Mouse (Mus musculus): ENCODE results near the gene Rho. TPM values are rescaled to one million over a fixed set of nuclear protein-coding genes. Genes with fewer than 3 reads are reported as not detected.

The Rho gene
- polyA plus RNA-seq (2016; fragmentation: Nextera tagmentation; extraction: Ambion mirVana), result 0.69 and 1.1 TPM in 2 replicates

DNA sequence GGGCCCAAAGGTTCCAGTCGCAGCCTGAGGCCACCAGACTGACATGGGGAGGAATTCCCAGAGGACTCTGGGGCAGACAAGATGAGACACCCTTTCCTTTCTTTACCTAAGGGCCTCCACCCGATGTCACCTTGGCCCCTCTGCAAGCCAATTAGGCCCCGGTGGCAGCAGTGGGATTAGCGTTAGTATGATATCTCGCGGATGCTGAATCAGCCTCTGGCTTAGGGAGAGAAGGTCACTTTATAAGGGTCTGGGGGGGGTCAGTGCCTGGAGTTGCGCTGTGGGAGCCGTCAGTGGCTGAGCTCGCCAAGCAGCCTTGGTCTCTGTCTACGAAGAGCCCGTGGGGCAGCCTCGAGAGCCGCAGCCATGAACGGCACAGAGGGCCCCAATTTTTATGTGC lies at the start of gene Rho:
Gene Rho, plus strand, starts transcription at position 110 of the 400 bp plus-strand sequence.
- no peak within 1 kb of the TSS for H3K4me2 ChIP-seq (replicated peaks)
- H3K4me1 ChIP-seq, result peaks cover 13% of the 10 kb centered on the region; the same call in 1 of the 2 replicates
- no peak within 1 kb of the TSS for H3K4me3 ChIP-seq
- H3K9me3 ChIP-seq, result no peaks in the 10 kb centered on the region
- no peaks in the 10 kb centered on the region for H3K36me3 ChIP-seq
- ATAC-seq (ENCODE audit: low FRiP score, low read depth), result no peak
- H3K27me3 ChIP-seq (replicated peaks), result no peaks in the 10 kb centered on the region
- no peak within 1 kb of the TSS for H3K27ac ChIP-seq
- WGBS, result 92% methylated on average over 14 of the region's 14 CpGs
- no peak within 1 kb of the TSS for H3K9ac ChIP-seq

DNA sequence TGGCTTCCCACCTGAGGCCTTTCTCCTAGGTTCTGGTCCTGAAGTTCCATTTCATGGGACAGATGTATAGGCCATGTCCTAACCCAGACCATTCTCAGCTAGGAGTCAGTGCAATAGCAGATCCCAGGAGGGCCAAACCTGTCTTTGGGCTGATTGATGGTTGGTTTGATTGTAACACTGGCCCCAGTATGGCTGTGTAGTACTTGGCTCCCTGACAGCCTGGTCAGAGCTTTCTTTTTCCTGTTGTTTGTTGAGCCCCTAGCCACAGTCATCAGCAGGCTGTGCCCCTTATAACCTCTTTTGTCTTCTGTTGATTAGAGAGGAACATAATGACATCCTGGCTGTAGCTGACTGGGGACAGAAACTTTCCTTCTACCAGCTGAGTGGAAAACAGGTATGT lies 47.5 kb upstream of the Rho start:
- Histone ChIP-seq H3K36me3 (peaks cover 46% of the 10 kb centered on the region), H3K27me3 (replicated peaks) (no peaks in the 10 kb centered on the region), H3K9ac (no peak overlapping the region), H3K9me3 (0 out of 2 replicates have a peak, but pooled peaks cover 4% of the 10 kb centered on the region), H3K27ac (no peak overlapping the region), H3K4me3 (no peak overlapping the region), H3K4me1 (no peaks in the 10 kb centered on the region), H3K4me2 (replicated peaks) (no peak overlapping the region)
- no peak for ATAC-seq (ENCODE audit: low FRiP score, low read depth)

DNA sequence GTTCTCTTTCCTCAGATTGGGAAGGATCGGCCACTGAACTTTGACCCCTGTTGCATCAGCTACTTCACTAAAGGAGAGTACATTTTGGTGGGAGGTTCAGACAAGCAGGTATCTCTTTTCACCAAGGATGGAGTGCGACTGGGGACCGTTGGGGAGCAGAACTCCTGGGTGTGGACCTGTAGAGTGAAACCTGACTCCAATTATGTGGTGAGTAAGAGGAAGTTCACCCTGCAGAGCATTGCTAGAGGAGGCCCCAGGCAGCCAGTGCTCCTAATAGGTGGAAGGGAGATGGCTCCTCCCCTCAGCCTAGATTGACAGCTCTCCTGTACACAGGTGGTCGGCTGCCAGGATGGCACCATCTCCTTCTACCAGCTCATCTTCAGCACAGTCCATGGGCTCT lies 44.7 kb upstream of the Rho start:
- peaks cover 10% of the 10 kb centered on the region for H3K4me1 ChIP-seq
- no peak overlapping the region for H3K4me3 ChIP-seq
- H3K27me3 ChIP-seq (replicated peaks), result no peaks in the 10 kb centered on the region
- ATAC-seq (ENCODE audit: low FRiP score, low read depth), result no peak
- H3K4me2 ChIP-seq (replicated peaks), result no peak overlapping the region
- H3K36me3 ChIP-seq, result peaks cover 38% of the 10 kb centered on the region
- H3K9me3 ChIP-seq, result 0 out of 2 replicates have a peak, but pooled peaks cover 4% of the 10 kb centered on the region
- no peak overlapping the region for H3K27ac ChIP-seq
- WGBS, result 73% methylated on average over 4 of the region's 4 CpGs
- H3K9ac ChIP-seq, result no peak overlapping the region

DNA sequence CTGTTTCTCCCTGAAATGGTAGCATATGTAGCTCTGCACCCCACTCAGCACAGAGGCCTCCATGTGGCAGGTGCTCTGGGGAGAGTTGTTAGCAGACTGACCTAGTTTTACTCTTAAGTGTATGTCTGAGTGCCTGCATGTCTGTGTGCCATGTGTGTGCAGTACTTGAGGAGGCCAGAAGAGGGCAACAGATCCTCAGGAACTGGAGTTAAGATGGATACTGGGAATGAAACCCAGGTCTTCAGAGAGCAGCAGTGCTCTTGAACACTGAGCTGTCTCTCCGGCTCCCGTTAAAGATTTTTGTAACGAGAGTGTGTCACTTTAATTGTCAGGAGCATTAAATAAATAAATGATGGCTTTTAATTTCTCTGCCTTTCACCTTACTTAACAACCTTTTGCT lies 43.3 kb upstream of the Rho start:
- 98% methylated on average over 3 of the region's 3 CpGs for WGBS
- Histone ChIP-seq H3K4me2 (replicated peaks) (no peak overlapping the region), H3K9ac (no peak overlapping the region), H3K4me3 (no peak overlapping the region), H3K36me3 (peaks cover 42% of the 10 kb centered on the region), H3K27ac (no peak overlapping the region), H3K9me3 (0 out of 2 replicates have a peak, but pooled peaks cover 4% of the 10 kb centered on the region), H3K27me3 (replicated peaks) (no peaks in the 10 kb centered on the region), H3K4me1 (peaks cover 17% of the 10 kb centered on the region)
- no peak for ATAC-seq (ENCODE audit: low FRiP score, low read depth)

DNA sequence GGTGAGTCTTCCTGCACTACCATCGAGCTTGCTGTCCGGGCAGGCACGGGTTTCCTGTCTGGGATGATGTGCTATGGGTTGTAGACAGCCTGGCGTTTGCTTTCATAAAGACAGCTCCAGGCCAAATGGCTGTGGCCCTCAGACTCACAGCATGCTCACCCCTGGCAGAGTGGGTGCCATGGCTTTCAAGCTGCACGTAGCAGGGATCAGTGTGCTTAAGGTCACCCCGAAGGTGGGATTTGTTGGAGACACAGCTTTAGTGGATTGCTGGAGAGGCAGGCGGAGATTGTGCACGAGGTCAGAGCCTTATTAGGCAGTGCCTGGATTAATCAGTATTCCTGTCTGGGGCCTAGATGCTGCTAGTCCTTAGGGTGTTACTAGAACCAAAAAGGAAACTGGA lies 40.9 kb upstream of the Rho start:
- WGBS, result 90% methylated on average over 8 of the region's 8 CpGs
- Histone ChIP-seq H3K27me3 (replicated peaks) (no peaks in the 10 kb centered on the region), H3K4me1 (peaks cover 17% of the 10 kb centered on the region), H3K4me2 (replicated peaks) (no peak overlapping the region), H3K9me3 (0 out of 2 replicates have a peak, but pooled peaks cover 4% of the 10 kb centered on the region), H3K36me3 (peaks cover 36% of the 10 kb centered on the region), H3K9ac (no peak overlapping the region), H3K27ac (no peak overlapping the region), H3K4me3 (no peak overlapping the region)
- ATAC-seq (ENCODE audit: low FRiP score, low read depth), result no peak

DNA sequence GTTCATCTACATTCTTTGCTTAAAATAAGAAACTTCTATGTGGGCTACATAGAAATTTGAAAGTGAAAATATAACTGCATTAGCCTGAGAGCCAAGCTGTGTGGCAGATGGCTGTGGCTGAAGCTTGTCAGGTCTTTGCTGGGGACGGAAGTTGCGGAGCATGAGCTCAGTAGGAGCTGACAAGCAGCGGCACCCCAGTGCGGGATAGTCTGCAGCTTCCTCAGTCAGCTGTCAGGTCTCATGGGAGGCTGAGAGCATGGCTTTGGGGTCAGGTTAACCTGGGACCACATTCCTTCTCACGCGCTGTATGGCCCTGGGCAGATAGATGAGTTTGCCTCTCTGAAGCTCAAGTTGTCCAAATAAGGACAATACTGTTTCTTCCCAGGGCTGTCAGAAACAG lies 40.5 kb upstream of the Rho start:
- H3K27me3 ChIP-seq (replicated peaks), result no peaks in the 10 kb centered on the region
- no peak for ATAC-seq (ENCODE audit: low FRiP score, low read depth)
- H3K4me2 ChIP-seq (replicated peaks), result no peak overlapping the region
- peaks cover 32% of the 10 kb centered on the region for H3K36me3 ChIP-seq
- H3K27ac ChIP-seq, result no peak overlapping the region
- no peak overlapping the region for H3K4me3 ChIP-seq
- WGBS, result 74% methylated on average over 6 of the region's 6 CpGs
- no peak overlapping the region for H3K9ac ChIP-seq
- 0 out of 2 replicates have a peak, but pooled peaks cover 4% of the 10 kb centered on the region for H3K9me3 ChIP-seq
- peaks cover 17% of the 10 kb centered on the region for H3K4me1 ChIP-seq

DNA sequence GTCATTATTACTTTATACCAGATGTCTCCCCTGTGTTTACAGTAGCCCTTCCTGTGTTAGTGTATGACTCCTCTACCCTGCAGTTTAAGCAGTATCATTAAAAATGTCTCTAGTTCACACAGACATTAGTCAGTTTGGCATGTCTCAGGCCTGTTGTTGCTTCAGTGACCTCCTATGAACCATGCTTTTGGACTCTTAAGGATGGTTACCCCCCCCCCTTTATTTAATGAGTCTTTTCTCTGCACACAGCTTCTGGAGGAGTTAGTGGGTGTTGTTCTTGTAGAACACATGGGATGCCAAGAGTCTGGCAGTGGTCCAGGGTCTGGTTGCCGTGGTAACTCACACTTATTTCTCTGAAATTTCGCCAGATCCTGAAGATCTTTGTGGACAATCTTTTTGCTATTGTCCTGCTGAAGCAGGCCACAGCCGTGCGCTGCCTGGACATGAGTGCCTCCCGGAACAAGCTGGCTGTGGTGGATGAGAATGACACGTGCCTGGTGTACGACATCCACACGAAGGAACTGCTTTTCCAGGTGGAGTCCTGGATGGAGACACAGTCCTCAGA lies 40.0 kb upstream of the Rho start:
- no peak overlapping the region for H3K9ac ChIP-seq
- 49% methylated on average over 8 of the region's 8 CpGs for WGBS
- ATAC-seq (ENCODE audit: low FRiP score, low read depth), result peak; percentile 56; the same call in 1 of the 2 replicates
- no peak overlapping the region for H3K4me2 ChIP-seq (replicated peaks)
- no peak overlapping the region for H3K27ac ChIP-seq
- no peak overlapping the region for H3K4me3 ChIP-seq
- H3K27me3 ChIP-seq (replicated peaks), result no peaks in the 10 kb centered on the region
- H3K9me3 ChIP-seq, result 0 out of 2 replicates have a peak, but pooled peaks cover 4% of the 10 kb centered on the region
- peaks cover 17% of the 10 kb centered on the region for H3K4me1 ChIP-seq
- H3K36me3 ChIP-seq, result peaks cover 32% of the 10 kb centered on the region

DNA sequence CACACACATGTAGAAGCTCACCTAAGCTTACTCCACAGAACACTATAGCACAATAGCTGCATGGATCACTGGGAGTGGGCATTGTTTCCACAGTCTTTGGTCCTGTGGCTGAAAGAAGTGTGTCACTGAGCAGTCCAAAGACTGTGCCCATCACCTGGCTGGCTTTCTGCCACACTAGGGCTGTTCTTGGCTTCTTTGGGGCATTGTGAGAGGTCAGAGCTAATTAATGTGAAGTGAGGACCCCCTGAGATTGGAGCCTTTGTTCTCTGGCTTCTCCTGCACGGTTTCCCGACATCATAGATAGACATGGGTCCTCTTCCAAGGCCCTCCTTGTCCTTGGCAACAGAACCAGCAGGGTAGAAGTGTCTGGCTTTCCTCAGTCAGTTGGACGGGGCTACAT lies 39.2 kb upstream of the Rho start:
- Histone ChIP-seq H3K4me2 (replicated peaks) (no peak overlapping the region), H3K27ac (no peak overlapping the region), H3K9ac (no peak overlapping the region), H3K4me1 (peaks cover 17% of the 10 kb centered on the region), H3K27me3 (replicated peaks) (no peaks in the 10 kb centered on the region), H3K4me3 (no peak overlapping the region), H3K9me3 (0 out of 2 replicates have a peak, but pooled peaks cover 4% of the 10 kb centered on the region), H3K36me3 (peaks cover 25% of the 10 kb centered on the region)
- no peak for ATAC-seq (ENCODE audit: low FRiP score, low read depth)
- WGBS, result 77% methylated on average over 3 of the region's 3 CpGs

DNA sequence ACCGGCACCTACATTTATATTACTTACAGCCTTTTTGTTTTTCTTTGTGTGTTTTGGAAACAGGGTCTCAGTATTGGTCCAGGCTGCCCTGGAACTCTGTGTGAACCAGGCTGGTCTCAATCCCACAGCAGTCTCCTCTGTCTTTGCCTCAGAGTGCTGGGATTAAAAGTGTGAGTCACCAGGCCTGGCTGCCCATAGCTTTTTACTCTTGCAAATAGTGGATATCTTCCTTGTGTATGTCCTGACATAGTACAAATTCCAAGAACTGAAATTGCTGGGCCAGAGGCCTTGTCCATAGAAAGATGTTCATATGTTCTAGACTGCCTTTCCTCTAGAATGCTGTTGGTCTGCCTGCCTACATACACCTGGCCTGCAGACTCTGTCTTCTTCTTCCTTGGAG lies 35.2 kb upstream of the Rho start:
- Histone ChIP-seq H3K9me3 (no peaks in the 10 kb centered on the region), H3K27me3 (replicated peaks) (no peaks in the 10 kb centered on the region), H3K27ac (no peak overlapping the region), H3K4me1 (peaks cover 13% of the 10 kb centered on the region), H3K4me2 (replicated peaks) (no peak overlapping the region), H3K4me3 (no peak overlapping the region), H3K9ac (no peak overlapping the region), H3K36me3 (peaks cover 8% of the 10 kb centered on the region; the same call in 1 of the 2 replicates)
- WGBS, result 34% methylated on average over 1 of the region's 1 CpGs
- no peak for ATAC-seq (ENCODE audit: low FRiP score, low read depth)

DNA sequence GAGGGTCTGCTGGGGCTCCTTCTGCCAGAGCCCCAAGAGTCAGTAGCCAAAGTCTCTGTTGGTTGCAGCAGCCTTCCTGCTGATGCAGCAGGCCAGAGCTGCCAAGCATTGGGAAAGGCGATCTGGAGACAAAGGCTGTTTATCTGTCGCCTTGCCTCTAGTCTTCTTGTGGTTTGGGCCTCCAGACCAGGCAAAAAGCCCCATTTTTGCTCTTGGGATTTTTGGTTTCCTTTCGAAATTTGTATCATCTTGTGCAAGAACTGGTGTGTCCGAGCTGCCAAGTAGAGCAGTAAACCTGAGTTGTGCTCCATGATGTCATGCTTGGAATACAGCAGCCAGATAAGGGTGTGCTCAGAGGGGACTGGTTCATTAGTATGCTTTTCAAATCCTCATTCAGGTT lies 34.4 kb upstream of the Rho start:
- H3K9ac ChIP-seq, result no peak overlapping the region
- WGBS, result 82% methylated on average over 4 of the region's 4 CpGs
- H3K4me3 ChIP-seq, result no peak overlapping the region
- no peak for ATAC-seq (ENCODE audit: low FRiP score, low read depth)
- H3K27ac ChIP-seq, result no peak overlapping the region
- H3K4me1 ChIP-seq, result peaks cover 9% of the 10 kb centered on the region; the same call in 1 of the 2 replicates
- peaks cover 8% of the 10 kb centered on the region; the same call in 1 of the 2 replicates for H3K36me3 ChIP-seq
- no peaks in the 10 kb centered on the region for H3K27me3 ChIP-seq (replicated peaks)
- no peak overlapping the region for H3K4me2 ChIP-seq (replicated peaks)
- H3K9me3 ChIP-seq, result no peaks in the 10 kb centered on the region

DNA sequence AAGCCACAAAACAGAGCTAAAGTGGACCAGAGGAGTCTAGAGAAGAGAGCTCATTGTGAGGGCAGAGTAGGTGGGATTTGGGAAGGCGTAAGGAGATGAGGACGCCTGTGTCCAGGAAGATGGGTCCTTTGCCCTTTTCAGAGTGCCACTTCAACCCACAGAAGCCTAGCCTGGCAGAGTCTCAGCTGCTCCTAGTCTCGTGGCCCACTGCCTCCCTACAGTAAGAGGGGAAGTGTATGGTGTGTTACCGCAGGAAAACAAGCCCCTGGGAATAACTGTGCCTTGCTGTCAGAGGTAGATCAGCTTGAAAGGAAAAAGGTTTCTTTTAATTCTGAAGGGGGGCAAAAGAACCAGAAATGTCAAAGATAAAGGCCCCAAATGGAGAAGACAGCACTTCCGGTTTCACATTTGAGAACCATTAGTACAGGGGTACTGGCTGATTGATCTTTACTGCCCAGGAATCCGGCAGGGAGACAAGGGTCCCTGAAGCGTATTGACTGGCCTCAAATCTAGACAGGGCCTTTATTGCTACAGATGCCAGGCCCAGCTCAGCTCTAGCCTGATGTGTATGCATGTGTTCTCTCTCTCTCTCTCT lies 33.5 kb upstream of the Rho start:
- Histone ChIP-seq H3K27ac (no peak overlapping the region), H3K9ac (no peak overlapping the region), H3K36me3 (peaks cover 10% of the 10 kb centered on the region; the same call in 1 of the 2 replicates), H3K9me3 (no peaks in the 10 kb centered on the region), H3K4me3 (no peak overlapping the region), H3K27me3 (replicated peaks) (no peaks in the 10 kb centered on the region), H3K4me2 (replicated peaks) (no peak overlapping the region), H3K4me1 (0 out of 2 replicates have a peak, but pooled peaks cover 4% of the 10 kb centered on the region)
- 77% methylated on average over 7 of the region's 7 CpGs for WGBS
- no peak for ATAC-seq (ENCODE audit: low FRiP score, low read depth)

DNA sequence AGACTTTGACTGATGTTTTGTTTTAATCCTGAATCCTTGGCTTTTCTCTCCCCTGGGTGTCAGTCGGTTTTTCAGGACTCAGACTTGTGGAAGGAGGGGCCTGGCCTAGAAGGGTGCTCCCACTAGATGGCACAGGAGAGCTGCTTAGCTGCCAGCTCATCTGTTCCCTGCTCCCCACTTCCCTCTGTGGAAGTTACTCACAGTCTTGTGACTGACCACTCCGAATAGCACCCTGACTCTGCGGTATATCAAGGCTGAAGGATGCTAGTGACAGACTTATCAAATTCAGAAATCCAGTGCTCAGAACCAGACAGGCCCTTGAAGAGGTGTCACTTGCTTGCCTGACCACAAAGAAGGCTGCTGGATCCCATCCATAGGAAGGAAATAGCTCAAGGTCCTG lies 30.5 kb upstream of the Rho start:
- H3K9ac ChIP-seq, result no peak overlapping the region
- H3K36me3 ChIP-seq, result peaks cover 17% of the 10 kb centered on the region; the same call in 1 of the 2 replicates

More for the DNA sequence above, 30.5 kb upstream of the Rho start:
- Histone ChIP-seq H3K4me3 (no peak overlapping the region), H3K4me1 (0 out of 2 replicates have a peak, but pooled peaks cover 4% of the 10 kb centered on the region), H3K4me2 (replicated peaks) (no peak overlapping the region), H3K27ac (no peak overlapping the region), H3K27me3 (replicated peaks) (no peaks in the 10 kb centered on the region), H3K9me3 (no peaks in the 10 kb centered on the region)
- WGBS, result 28% methylated on average over 3 of the region's 3 CpGs
- peak; percentile 50; the same call in 1 of the 2 replicates for ATAC-seq (ENCODE audit: low FRiP score, low read depth)

All from neural tube, embryonic 12.5 days (tissue).